Mouse (Mus musculus) right cerebral cortex, postnatal 36 days (tissue): ENCODE measurements around the gene Ctnnbip1.
"Not testable (repeated sequence)": the region's sequence is repeated elsewhere in the genome, so short reads cannot be mapped to it uniquely, and the experiment has no call there.

Experiments used
- DNase-seq, 2 experiments: peaks; one replicate each; pipeline ENCODE4 v3.0.0; 2022; ENCODE audit warnings: low spot score in 2 of 2, mixed read lengths in 1 of 2

The Ctnnbip1 gene

GRCm38 (mm10) chr4:149586783-149587595, 69.0 kb downstream of the Ctnnbip1 start:
- no peak for DNase-seq

- DNase-seq: peak; percentile 62 to 74
These were observed 69.6 kb downstream of the Ctnnbip1 start for GRCm38 (mm10) chr4:149587596-149588168.

GRCm38 (mm10) chr4:149590200-149590599, 72.2 kb downstream of the Ctnnbip1 start:
- DNase-seq: no peak

- DNase-seq: no peak
These were observed 73.5 kb downstream of the Ctnnbip1 start for GRCm38 (mm10) chr4:149591486-149591885.

- DNase-seq: no peak
These were observed 77.0 kb downstream of the Ctnnbip1 start for GRCm38 (mm10) chr4:149594913-149595581.

- no peak for DNase-seq
These were observed 79.7 kb downstream of the Ctnnbip1 start for GRCm38 (mm10) chr4:149597641-149598208.

GRCm38 (mm10) chr4:149599549-149599948, 81.5 kb downstream of the Ctnnbip1 start:
- DNase-seq: no peak

- DNase-seq: no peak
These were observed 82.1 kb downstream of the Ctnnbip1 start for GRCm38 (mm10) chr4:149600130-149600529.

GRCm38 (mm10) chr4:149601484-149601883, 83.4 kb downstream of the Ctnnbip1 start:
- DNase-seq: no peak

GRCm38 (mm10) chr4:149602236-149602635, 84.2 kb downstream of the Ctnnbip1 start:
- no peak for DNase-seq

GRCm38 (mm10) chr4:149603860-149604259, 85.8 kb downstream of the Ctnnbip1 start:
- DNase-seq: no peak

- no peak for DNase-seq
These were observed 86.5 kb downstream of the Ctnnbip1 start for GRCm38 (mm10) chr4:149604518-149604917.

GRCm38 (mm10) chr4:149606056-149606455, 88.0 kb downstream of the Ctnnbip1 start:
- DNase-seq: no peak

- no peak for DNase-seq
These were observed 88.8 kb downstream of the Ctnnbip1 start for GRCm38 (mm10) chr4:149606766-149607358.

- DNase-seq: no peak
These were observed 89.7 kb downstream of the Ctnnbip1 start for GRCm38 (mm10) chr4:149607591-149608308.

GRCm38 (mm10) chr4:149608309-149608638, 90.2 kb downstream of the Ctnnbip1 start:
- DNase-seq: no peak

- peak in 1 of 2 experiments; percentile 51 for DNase-seq
These were observed 91.4 kb downstream of the Ctnnbip1 start for GRCm38 (mm10) chr4:149609256-149610025.

GRCm38 (mm10) chr4:149611376-149612044, 93.5 kb downstream of the Ctnnbip1 start:
- no peak for DNase-seq

GRCm38 (mm10) chr4:149613497-149613896, 95.5 kb downstream of the Ctnnbip1 start:
- not testable (repeated sequence) for DNase-seq

- DNase-seq: no peak
These were observed 96.8 kb downstream of the Ctnnbip1 start for GRCm38 (mm10) chr4:149614869-149615268.
